Mouse (Mus musculus) thymus, adult 2 months (tissue): ENCODE measurements at regions not wholly inside any gene's neighbourhood (a gene's known extent, or its start where the extent isn't known, plus 50 kb on each side); places are given as distances from the start of the nearest gene placed in this dataset.

Source experiments
- CTCF ChIP-seq: fragments of 200-500 bp; IDR thresholded peaks from 2 replicates; pipeline ENCODE4 v1.5.1; 2012; ENCODE audit warnings: mild to moderate bottlenecking, control low read depth, low read length, moderate library complexity, borderline replicate concordance; ENCODE audit not compliant: control insufficient read depth, poor library complexity, insufficient read depth; ENCODE audit errors: extremely low read depth
- POLR2A ChIP-seq: fragments of 200-500 bp; IDR thresholded peaks from 2 replicates; pipeline ENCODE4 v1.6.1; 2012; ENCODE audit warnings: mild to moderate bottlenecking, low read length, control low read depth, moderate library complexity; ENCODE audit not compliant: control insufficient read depth, poor library complexity, insufficient read depth; ENCODE audit errors: extremely low read depth

DNA sequence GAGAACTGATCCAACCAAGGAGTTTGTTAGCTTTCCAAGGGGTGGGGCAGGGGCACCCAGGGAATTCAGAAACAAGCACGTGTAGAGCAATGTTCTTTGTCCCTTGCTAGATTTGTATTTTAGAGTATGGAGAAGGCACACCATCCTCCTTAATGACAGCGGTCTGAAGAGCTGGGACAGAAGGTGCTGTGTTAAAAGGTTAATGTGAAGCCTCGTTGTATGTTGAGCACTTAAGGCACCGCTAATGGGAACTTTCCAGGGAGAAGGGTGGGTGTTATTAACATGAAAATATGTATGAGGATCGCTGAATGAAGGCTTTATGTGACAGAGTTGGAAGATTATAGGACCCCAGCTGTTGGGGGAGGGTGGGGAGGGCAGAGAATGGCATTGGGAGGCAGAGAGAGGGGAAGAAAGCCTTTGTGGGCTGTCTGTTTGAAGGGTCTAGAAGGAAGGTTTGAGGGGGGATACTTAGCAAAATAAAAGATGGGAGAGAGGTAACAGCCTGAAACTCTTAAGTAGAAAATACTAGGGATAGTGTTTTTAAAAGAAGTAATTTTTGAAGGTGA lies 105.6 kb upstream of the Map3k1 start:
- TF ChIP-seq POLR2A (no peak), CTCF (no peak)
